Mouse (Mus musculus) small intestine, adult 2 months (tissue): ENCODE results near the gene Slc3a2. TPM values are rescaled to one million over a fixed set of nuclear protein-coding genes. Genes with fewer than 3 reads are reported as not detected.
A peak's percentile ranks its signal among the peaks of the same experiment; 100 is the strongest.
"Not testable (repeated sequence)": the region's sequence is repeated elsewhere in the genome, so short reads cannot be mapped to it uniquely, and the experiment has no call there.

Source experiments
- H3K27ac ChIP-seq: fragments of 200-500 bp; 2 replicates; pipeline ENCODE4 v1.5.1; 2012; ENCODE audit warnings: low read depth, low read length, control low read depth, inconsistent platforms; ENCODE audit not compliant: insufficient read depth
- H3K27me3 ChIP-seq: fragments of 200-500 bp; 2 replicates; pipeline ENCODE4 v1.6.1; 2012; ENCODE audit warnings: mild to moderate bottlenecking, moderate library complexity, low read length, inconsistent platforms; ENCODE audit not compliant: control insufficient read depth, insufficient read depth
- H3K36me3 ChIP-seq: fragments of 200-500 bp; 2 replicates; pipeline ENCODE4 v1.6.1; 2012; ENCODE audit warnings: mild to moderate bottlenecking, low read length, control low read depth, inconsistent platforms; ENCODE audit not compliant: control insufficient read depth, insufficient read depth
- H3K4me1 ChIP-seq: fragments of 200-500 bp; 2 replicates; pipeline ENCODE4 v1.6.1; 2012; ENCODE audit warnings: low read length, inconsistent platforms, mixed read lengths; ENCODE audit not compliant: control insufficient read depth, insufficient read depth, insufficient read length
- H3K4me3 ChIP-seq: fragments of 200-500 bp; 2 replicates; pipeline ENCODE4 v1.5.1; 2012; ENCODE audit warnings: low read depth, mild to moderate bottlenecking, control low read depth, inconsistent platforms, low read length, moderate library complexity
- CTCF ChIP-seq: fragments of 200-500 bp; IDR thresholded peaks from 2 replicates; pipeline ENCODE4 v1.5.1; 2012; ENCODE audit warnings: low read depth, mild to moderate bottlenecking, control low read depth, inconsistent platforms, low read length, moderate library complexity, mixed read lengths; ENCODE audit not compliant: insufficient replicate concordance, insufficient read length; ENCODE audit errors: extremely low read depth
- POLR2A ChIP-seq: fragments of 200-500 bp; IDR thresholded peaks from 2 replicates; pipeline ENCODE4 v1.6.1; 2012; ENCODE audit warnings: low read depth, mild to moderate bottlenecking, control low read depth, inconsistent platforms, low read length, moderate library complexity
- WGBS: fragments of 180-500 bp; shearing (Covaris S2); methylation state at CpG from one replicate; pipeline ENCODE4 v1.1.7; 2018; 5-methylcytosine and 5-hydroxymethylcytosine counted together
- polyA plus RNA-seq: library from polyadenylated mRNA; depleted of rRNA; stranded (reverse); fragments of >200 nt; gene quantifications from 2 replicates; pipeline ENCODE4 v1.2.3, GENCODE M21; 2012

Slc3a2 gene
- polyA plus RNA-seq, 1 experiment, result 391 TPM

GRCm38 (mm10) chr19:8739646-8740045 lies 16.5 kb upstream of the Slc3a2 start:
- peaks cover 5% of the 10 kb centered on the region for H3K4me1 ChIP-seq
- WGBS, result 93% methylated on average over 6 of the region's 6 CpGs
- TF ChIP-seq CTCF (no peak), POLR2A (no peak)
- peaks cover 21% of the 10 kb centered on the region for H3K36me3 ChIP-seq
- H3K27ac ChIP-seq, result no peak overlapping the region
- no peaks in the 10 kb centered on the region for H3K27me3 ChIP-seq
- H3K4me3 ChIP-seq, result no peak overlapping the region

DNA sequence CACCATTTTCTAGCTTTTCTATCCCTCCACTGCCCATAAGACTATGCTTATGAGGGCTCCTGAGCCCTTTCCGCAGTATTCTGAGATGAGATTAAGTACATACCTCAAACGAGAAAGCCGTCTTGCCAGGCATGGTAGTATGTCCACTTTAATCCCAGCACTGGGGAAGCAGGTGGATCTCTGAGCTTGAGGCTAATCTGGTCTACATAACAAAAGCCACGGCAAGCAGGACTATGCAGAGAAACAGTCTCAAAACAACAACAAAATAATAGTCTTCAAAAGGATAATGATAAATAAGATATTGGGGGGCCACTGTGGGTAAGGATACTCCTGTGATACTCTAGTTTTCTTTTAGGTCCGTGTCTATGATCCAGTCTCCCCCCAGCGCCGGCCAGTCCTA lies 15.7 kb upstream of the Slc3a2 start:
- WGBS, result 92% methylated on average over 7 of the region's 7 CpGs
- no peak for TF ChIP-seq CTCF
- no peak for TF ChIP-seq POLR2A
- Histone ChIP-seq H3K4me1 (peaks cover 5% of the 10 kb centered on the region), H3K36me3 (peaks cover 21% of the 10 kb centered on the region), H3K27ac (no peak overlapping the region), H3K4me3 (no peak overlapping the region), H3K27me3 (no peaks in the 10 kb centered on the region)

DNA sequence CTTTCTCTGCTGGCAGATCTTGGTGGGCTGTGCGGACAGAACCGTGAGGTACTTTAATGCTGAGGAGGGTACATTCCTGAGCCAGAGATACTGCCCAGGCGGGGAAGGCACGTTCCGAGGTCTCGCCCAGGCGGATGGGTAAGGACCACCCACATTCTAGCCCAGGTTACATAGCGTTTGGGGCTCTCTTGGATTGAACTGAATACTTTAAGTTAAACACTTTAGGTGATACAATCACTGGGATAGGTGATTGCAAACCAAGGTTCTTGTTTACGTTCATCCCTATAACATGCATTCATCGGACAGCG lies 12.9 kb upstream of the Slc3a2 start:
- WGBS, result 2% methylated on average over 11 of the region's 11 CpGs
- Histone ChIP-seq H3K4me1 (no peaks in the 10 kb centered on the region), H3K27ac (no peak overlapping the region), H3K27me3 (no peaks in the 10 kb centered on the region), H3K36me3 (peaks cover 13% of the 10 kb centered on the region), H3K4me3 (peak overlapping the region; percentile 69)
- no peak for TF ChIP-seq POLR2A
- TF ChIP-seq CTCF, result no peak

- no peaks in the 10 kb centered on the region for H3K27me3 ChIP-seq
- TF ChIP-seq POLR2A (peak; percentile 32), CTCF (no peak)
- peaks cover 13% of the 10 kb centered on the region for H3K36me3 ChIP-seq
- H3K27ac ChIP-seq, result 0 out of 2 replicates have a peak within 1 kb of the TSS, but pooled peaks have one; percentile 15
- H3K4me3 ChIP-seq, result peak within 1 kb of the TSS; percentile 69
- WGBS, result under 1% methylated on average over 32 of the region's 32 CpGs
- H3K4me1 ChIP-seq, result no peaks in the 10 kb centered on the region
These were observed 12.4 kb upstream of the Slc3a2 start, which contains the start of gene Wdr74 for GRCm38 (mm10) chr19:8735389-8736159. TSS of gene Wdr74 (plus strand) at chr19:8735827.

DNA sequence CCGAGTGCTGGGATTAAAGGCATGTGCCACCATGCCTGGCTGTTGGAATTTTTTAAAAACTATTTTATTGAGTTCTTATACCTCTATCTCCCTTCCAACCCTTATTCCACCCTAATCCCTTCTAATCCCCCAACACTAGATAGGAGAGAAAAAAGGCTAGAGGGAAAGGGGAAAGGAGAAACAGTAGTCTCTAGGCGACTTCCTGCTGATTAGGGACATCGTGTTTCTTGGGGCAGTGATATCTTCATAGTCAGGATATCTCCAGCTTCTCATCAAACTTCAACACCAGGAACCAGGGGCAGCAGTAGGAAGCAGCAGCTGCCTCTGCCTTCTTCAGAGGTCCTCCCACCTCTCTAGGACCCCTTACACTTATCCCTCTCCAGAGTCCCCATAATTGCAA lies 11.2 kb upstream of the Slc3a2 start:
- no peak overlapping the region for H3K4me3 ChIP-seq
- H3K4me1 ChIP-seq, result no peaks in the 10 kb centered on the region
- 56% methylated on average over 3 of the region's 3 CpGs for WGBS
- H3K27ac ChIP-seq, result no peak overlapping the region
- H3K27me3 ChIP-seq, result no peaks in the 10 kb centered on the region
- peaks cover 5% of the 10 kb centered on the region for H3K36me3 ChIP-seq
- TF ChIP-seq POLR2A, result no peak
- TF ChIP-seq CTCF, result no peak

DNA sequence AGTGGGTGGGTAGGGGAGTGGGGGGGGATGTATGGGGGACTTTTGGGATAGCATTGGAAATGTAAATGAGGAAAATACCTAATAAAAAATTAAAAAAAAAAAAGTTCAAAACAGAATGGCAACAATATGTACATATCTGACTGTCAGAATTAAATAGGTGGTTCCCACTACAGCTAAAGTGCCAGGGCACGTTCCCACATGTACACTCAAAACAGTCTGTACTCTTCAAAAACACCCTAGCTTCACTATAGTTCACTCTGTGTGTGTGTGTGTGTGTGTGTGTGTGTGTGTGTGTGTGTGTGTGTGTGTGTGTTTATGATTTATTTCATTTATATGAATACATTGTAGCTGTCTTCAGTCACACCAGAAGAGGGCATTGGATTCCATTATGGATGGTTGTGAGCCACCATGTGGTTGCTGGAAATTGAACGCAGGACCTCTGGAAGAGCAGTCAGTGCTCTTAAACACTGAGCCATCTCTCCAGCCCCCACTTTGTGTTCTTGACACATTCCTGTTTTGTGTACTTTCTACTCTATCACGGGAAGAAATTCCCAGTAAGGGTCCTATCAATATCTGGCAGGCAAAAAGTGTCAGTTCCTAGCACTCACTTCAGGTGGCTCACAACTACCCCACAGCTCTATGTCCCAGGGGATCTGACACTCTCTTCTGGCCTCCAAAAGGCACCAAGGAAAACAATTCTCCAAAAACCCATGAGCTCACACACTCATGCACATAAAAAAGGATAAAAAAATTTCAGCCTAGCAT lies 5.3 kb upstream of the Slc3a2 start:
- H3K27me3 ChIP-seq, H3K4me1 ChIP-seq, H3K4me3 ChIP-seq, H3K27ac ChIP-seq: not testable (repeated sequence)
- H3K36me3 ChIP-seq, result peaks cover 22% of the 10 kb centered on the region
- 42% methylated on average over 3 of the region's 3 CpGs for WGBS

- WGBS, result 23% methylated on average over 5 of the region's 5 CpGs
- H3K27ac ChIP-seq, result no peak overlapping the region
- no peak overlapping the region for H3K4me3 ChIP-seq
- H3K27me3 ChIP-seq, result no peaks in the 10 kb centered on the region
- TF ChIP-seq POLR2A (no peak), CTCF (no peak)
- peaks cover 22% of the 10 kb centered on the region for H3K36me3 ChIP-seq
- no peaks in the 10 kb centered on the region; the same call in 1 of the 2 replicates for H3K4me1 ChIP-seq
These were observed 4.4 kb upstream of the Slc3a2 start for GRCm38 (mm10) chr19:8727495-8728114.
